Mouse (Mus musculus): ENCODE results near the gene Slc46a3. TPM values are rescaled to one million over a fixed set of nuclear protein-coding genes. Genes with fewer than 3 reads are reported as not detected.
A peak's percentile ranks its signal among the peaks of the same experiment; 100 is the strongest.
"Not testable (repeated sequence)": the region's sequence is repeated elsewhere in the genome, so short reads cannot be mapped to it uniquely, and the experiment has no call there.

The Slc46a3 gene
- total RNA-seq, 2 experiments from 2014 or later: 6.1 to 8.1 TPM

GRCm38 (mm10) chr5:147896501-147896900, 1.9 kb upstream of the Slc46a3 start:
- DNase-seq; intact Hi-C loops (cut with DNase I): not testable (repeated sequence)

- intact Hi-C loops (cut with DNase I): no loop called here
- peak in 1 of 2 experiments; percentile 17 for DNase-seq
Observed at GRCm38 (mm10) chr5:147895436-147896198, 1.0 kb upstream of the Slc46a3 start.

GRCm38 (mm10) chr5:147893766-147894454, 705 bp downstream of the Slc46a3 start:
- DNase-seq: peak in 1 of 2 experiments; percentile 43
- intact Hi-C loops (cut with DNase I): no loop called here

GRCm38 (mm10) chr5:147893143-147893542, 1.5 kb downstream of the Slc46a3 start:
- intact Hi-C loops (cut with DNase I): no loop called here
- no peak for DNase-seq

- DNase-seq: no peak
- intact Hi-C loops (cut with DNase I): no loop called here
Observed at GRCm38 (mm10) chr5:147892735-147893134, 1.9 kb downstream of the Slc46a3 start.

GRCm38 (mm10) chr5:147888313-147889297, 6.0 kb downstream of the Slc46a3 start:
- intact Hi-C loops (cut with DNase I): no loop called here

GRCm38 (mm10) chr5:147883581-147883980, 11.0 kb downstream of the Slc46a3 start:
- no peak for DNase-seq

More at GRCm38 (mm10) chr5:147888313-147889297, 6.0 kb downstream of the Slc46a3 start:
- DNase-seq: no peak

GRCm38 (mm10) chr5:147879971-147880682, 14.5 kb downstream of the Slc46a3 start:
- DNase-seq: no peak
- intact Hi-C loops (cut with DNase I): no loop called here

More at GRCm38 (mm10) chr5:147883581-147883980, 11.0 kb downstream of the Slc46a3 start:
- intact Hi-C loops (cut with DNase I): no loop called here

GRCm38 (mm10) chr5:147877520-147877919, 17.1 kb downstream of the Slc46a3 start:
- intact Hi-C loops (cut with DNase I): no loop called here
- DNase-seq: peak in 1 of 2 experiments; percentile 16

- intact Hi-C loops (cut with DNase I): no loop called here
- no peak for DNase-seq
Observed at GRCm38 (mm10) chr5:147875210-147875609, 19.4 kb downstream of the Slc46a3 start.

GRCm38 (mm10) chr5:147874491-147875065, 20.0 kb downstream of the Slc46a3 start:
- no peak for DNase-seq
- intact Hi-C loops (cut with DNase I): no loop called here

- intact Hi-C loops (cut with DNase I): no loop called here
- DNase-seq: no peak
Observed at GRCm38 (mm10) chr5:147871091-147871820, 23.4 kb downstream of the Slc46a3 start.

GRCm38 (mm10) chr5:147870296-147870695, 24.3 kb downstream of the Slc46a3 start:
- DNase-seq: no peak
- intact Hi-C loops (cut with DNase I): no loop called here

GRCm38 (mm10) chr5:147869568-147869967, 25.0 kb downstream of the Slc46a3 start:
- intact Hi-C loops (cut with DNase I): loop anchor here (5.0 kb wide), 1 partner anchor 78 kb away; no protein-coding TSS in a partner anchor
- no peak for DNase-seq

- no peak for DNase-seq
- intact Hi-C loops (cut with DNase I): loop anchor here (5.0 kb wide), 1 partner anchor 79 kb away; no protein-coding TSS in a partner anchor
Observed at GRCm38 (mm10) chr5:147868674-147869073, 25.9 kb downstream of the Slc46a3 start.

- intact Hi-C loops (cut with DNase I): no loop called here
- DNase-seq: peak; percentile 90 to 93
Observed at GRCm38 (mm10) chr5:147860449-147861261, 34.0 kb downstream of the Slc46a3 start, which contains the start of gene Pomp. Gene Pomp, plus strand, starts transcription at chr5:147860461.

- intact Hi-C loops (cut with DNase I): no loop called here
Observed at GRCm38 (mm10) chr5:147860076-147860448, 34.6 kb downstream of the Slc46a3 start.

GRCm38 (mm10) chr5:147850194-147850593, 44.4 kb downstream of the Slc46a3 start:
- intact Hi-C loops (cut with DNase I): loop anchor here (5.0 kb wide), 1 partner anchor 433 kb away; no protein-coding TSS in a partner anchor
- peak; percentile 21 to 48 for DNase-seq

More at GRCm38 (mm10) chr5:147860076-147860448, 34.6 kb downstream of the Slc46a3 start:
- no peak for DNase-seq

Data from heart, postnatal 14 days (tissue).